Mouse (Mus musculus) intestine, postnatal 0 days (tissue): ENCODE measurements at regions not wholly inside any gene's neighbourhood (a gene's known extent, or its start where the extent isn't known, plus 50 kb on each side); places are given as distances from the start of the nearest gene placed in this dataset.

Source experiments
- ATAC-seq: fragments of 200-750 bp; cut with Nextera tagmentation; 2 replicates; pipeline ENCODE4 v1.8.0; 2017; ENCODE audit warnings: mild to moderate bottlenecking, moderate TSS enrichment, moderate library complexity
- H3K27ac ChIP-seq: fragments of 300-500 bp; sonication (generic); 2 replicates; pipeline ENCODE4 v1.5.1; 2014; ENCODE audit warnings: mild to moderate bottlenecking, low read depth, low read length, moderate library complexity
- H3K27me3 ChIP-seq: fragments of 300-500 bp; sonication (generic); replicated peaks from 2 replicates; pipeline ENCODE4 v1.6.1; 2014; ENCODE audit warnings: low read length, mixed read lengths; ENCODE audit not compliant: control insufficient read depth, insufficient read depth
- H3K36me3 ChIP-seq: fragments of 300-500 bp; sonication (generic); 2 replicates; pipeline ENCODE4 v1.6.1; 2014; ENCODE audit warnings: mild to moderate bottlenecking, moderate library complexity; ENCODE audit not compliant: control insufficient read depth, insufficient read depth
- H3K4me1 ChIP-seq: fragments of 300-500 bp; sonication (generic); replicated peaks from 2 replicates; pipeline ENCODE4 v1.6.1; 2014; ENCODE audit warnings: antibody characterized with exemption, low read length, mixed read lengths; ENCODE audit not compliant: control insufficient read depth, insufficient read depth
- H3K4me2 ChIP-seq: fragments of 300-500 bp; sonication (generic); replicated peaks from 2 replicates; pipeline ENCODE4 v1.6.1; 2014; ENCODE audit warnings: low read depth, mild to moderate bottlenecking, moderate library complexity
- H3K4me3 ChIP-seq: fragments of 300-500 bp; sonication (generic); 2 replicates; pipeline ENCODE4 v1.5.1; 2014; ENCODE audit warnings: low read depth, low read length
- H3K9ac ChIP-seq: fragments of 300-500 bp; sonication (generic); 2 replicates; pipeline ENCODE4 v1.6.1; 2014; ENCODE audit warnings: mild to moderate bottlenecking, low read depth, low read length
- H3K9me3 ChIP-seq: fragments of 300-500 bp; sonication (generic); 2 replicates; pipeline ENCODE4 v1.6.1; 2016; ENCODE audit warnings: mixed run types; ENCODE audit not compliant: control insufficient read depth
- CTCF ChIP-seq: sonication (generic); IDR thresholded peaks from 2 replicates; pipeline ENCODE4 v1.5.1; 2016; ENCODE audit warnings: low read depth, mild to moderate bottlenecking, control low read depth, antibody characterized with exemption, moderate library complexity
- WGBS: fragments of 180-500 bp; shearing (Covaris S2); extraction: QIAGEN DNeasy Blood & Tissue Kit; methylation state at CpG from one replicate; pipeline ENCODE4 v1.1.7; 2014; 5-methylcytosine and 5-hydroxymethylcytosine counted together

GRCm38 (mm10) chr9:46672050-46672449 is 326.5 kb upstream of the Gm4791 start:
- H3K27me3 ChIP-seq = 0 out of 2 replicates have a peak, but pooled peaks cover 4% of the 10 kb centered on the region
- no peak overlapping the region for H3K4me2 ChIP-seq
- H3K27ac ChIP-seq = no peak overlapping the region
- TF ChIP-seq CTCF = no peak
- no peak overlapping the region for H3K4me3 ChIP-seq
- no peak overlapping the region for H3K9ac ChIP-seq
- no peaks in the 10 kb centered on the region for H3K36me3 ChIP-seq
- WGBS = 37% methylated on average over 3 of the region's 3 CpGs
- ATAC-seq = no peak
- no peaks in the 10 kb centered on the region for H3K4me1 ChIP-seq
- H3K9me3 ChIP-seq = no peaks in the 10 kb centered on the region

- TF ChIP-seq CTCF = no peak
- 80% methylated on average over 8 of the region's 8 CpGs for WGBS
- ATAC-seq = no peak
- no peaks in the 10 kb centered on the region for H3K36me3 ChIP-seq
- no peak overlapping the region for H3K27ac ChIP-seq
- H3K4me2 ChIP-seq = no peak overlapping the region
- no peak overlapping the region for H3K4me3 ChIP-seq
- H3K4me1 ChIP-seq = no peaks in the 10 kb centered on the region
- no peaks in the 10 kb centered on the region for H3K27me3 ChIP-seq
- H3K9ac ChIP-seq = no peak overlapping the region
- H3K9me3 ChIP-seq = no peaks in the 10 kb centered on the region
Observed at GRCm38 (mm10) chr9:46654422-46654821, 334.6 kb upstream of the 4931429L15Rik start.

GRCm38 (mm10) chr9:46647238-46647922 is 327.6 kb upstream of the 4931429L15Rik start:
- TF ChIP-seq CTCF = no peak
- no peak overlapping the region for H3K4me3 ChIP-seq
- H3K9ac ChIP-seq = no peak overlapping the region
- H3K36me3 ChIP-seq = no peaks in the 10 kb centered on the region
- no peaks in the 10 kb centered on the region for H3K9me3 ChIP-seq
- no peak overlapping the region for H3K4me2 ChIP-seq
- H3K4me1 ChIP-seq = no peaks in the 10 kb centered on the region
- H3K27ac ChIP-seq = no peak overlapping the region
- 64% methylated on average over 9 of the region's 9 CpGs for WGBS
- ATAC-seq = no peak
- H3K27me3 ChIP-seq = no peaks in the 10 kb centered on the region

- H3K4me1 ChIP-seq = no peaks in the 10 kb centered on the region
- H3K27ac ChIP-seq = no peak overlapping the region
- H3K36me3 ChIP-seq = no peaks in the 10 kb centered on the region
- no peaks in the 10 kb centered on the region for H3K9me3 ChIP-seq
- no peak overlapping the region for H3K4me3 ChIP-seq
- H3K4me2 ChIP-seq = no peak overlapping the region
- no peak for ATAC-seq
- no peak overlapping the region for H3K9ac ChIP-seq
- WGBS = 45% methylated on average over 7 of the region's 7 CpGs
- TF ChIP-seq CTCF = no peak
- no peaks in the 10 kb centered on the region for H3K27me3 ChIP-seq
Observed at GRCm38 (mm10) chr9:46645469-46645884, 325.7 kb upstream of the 4931429L15Rik start.

GRCm38 (mm10) chr9:46643551-46643950 is 323.8 kb upstream of the 4931429L15Rik start:
- no peak overlapping the region for H3K4me2 ChIP-seq
- no peak for ATAC-seq
- H3K27me3 ChIP-seq = no peaks in the 10 kb centered on the region
- TF ChIP-seq CTCF = no peak
- 66% methylated on average over 3 of the region's 3 CpGs for WGBS
- no peak overlapping the region for H3K9ac ChIP-seq
- no peaks in the 10 kb centered on the region for H3K36me3 ChIP-seq
- H3K4me1 ChIP-seq = no peaks in the 10 kb centered on the region
- no peak overlapping the region for H3K27ac ChIP-seq
- no peak overlapping the region for H3K4me3 ChIP-seq
- no peaks in the 10 kb centered on the region for H3K9me3 ChIP-seq

GRCm38 (mm10) chr9:46642696-46643095 is 322.9 kb upstream of the 4931429L15Rik start:
- H3K4me3 ChIP-seq = no peak overlapping the region
- WGBS = 7% methylated on average over 9 of the region's 9 CpGs
- no peak overlapping the region for H3K9ac ChIP-seq
- H3K4me1 ChIP-seq = no peaks in the 10 kb centered on the region
- H3K9me3 ChIP-seq = no peaks in the 10 kb centered on the region
- TF ChIP-seq CTCF = no peak
- H3K36me3 ChIP-seq = no peaks in the 10 kb centered on the region
- ATAC-seq = no peak
- no peaks in the 10 kb centered on the region for H3K27me3 ChIP-seq
- H3K27ac ChIP-seq = no peak overlapping the region
- no peak overlapping the region for H3K4me2 ChIP-seq
